Mouse (Mus musculus) stomach, embryonic 14.5 days (tissue): ENCODE results near the gene Tm4sf1. TPM values are rescaled to one million over a fixed set of nuclear protein-coding genes. Genes with fewer than 3 reads are reported as not detected.

Experiments
- ATAC-seq: fragments of 200-750 bp; cut with Nextera tagmentation; 2 replicates; pipeline ENCODE4 v1.8.0; 2017; ENCODE audit warnings: low read depth, moderate TSS enrichment; ENCODE audit not compliant: insufficient number of reproducible peaks, insufficient read depth, low FRiP score
- H3K27ac ChIP-seq: fragments of 300-500 bp; sonication (generic); 2 replicates; pipeline ENCODE4 v1.5.1; 2014; ENCODE audit warnings: mild to moderate bottlenecking, low read length, moderate library complexity, mixed read lengths
- H3K27me3 ChIP-seq: fragments of 300-500 bp; sonication (generic); 2 replicates; pipeline ENCODE4 v1.6.1; 2014; ENCODE audit warnings: low read length, control low read depth, mixed read lengths; ENCODE audit not compliant: control insufficient read depth, insufficient read depth
- H3K36me3 ChIP-seq: fragments of 300-500 bp; sonication (generic); 2 replicates; pipeline ENCODE4 v1.6.1; 2014; ENCODE audit warnings: mild to moderate bottlenecking, control low read depth, low read length, moderate library complexity, mixed read lengths; ENCODE audit not compliant: control insufficient read depth, insufficient read depth
- H3K4me1 ChIP-seq: fragments of 300-500 bp; sonication (generic); 2 replicates; pipeline ENCODE4 v1.6.1; 2014; ENCODE audit warnings: low read length, control low read depth, mixed read lengths; ENCODE audit not compliant: control insufficient read depth, insufficient read depth
- H3K4me2 ChIP-seq: fragments of 300-500 bp; sonication (generic); replicated peaks from 2 replicates; pipeline ENCODE4 v1.6.1; 2014; ENCODE audit warnings: low read depth, low read length, control low read depth
- H3K4me3 ChIP-seq: fragments of 300-500 bp; sonication (generic); 2 replicates; pipeline ENCODE4 v1.5.1; 2014; ENCODE audit warnings: low read depth, low read length, control low read depth
- H3K9ac ChIP-seq: fragments of 300-500 bp; sonication (generic); replicated peaks from 2 replicates; pipeline ENCODE4 v1.6.1; 2014; ENCODE audit warnings: low read depth, mild to moderate bottlenecking, control low read depth, low read length, moderate library complexity, mixed read lengths
- H3K9me3 ChIP-seq: fragments of 300-500 bp; sonication (generic); 2 replicates; pipeline ENCODE4 v1.6.1; 2016; ENCODE audit warnings: low read depth, low read length, control low read depth; ENCODE audit not compliant: control insufficient read depth
- WGBS: fragments of 180-500 bp; shearing (Covaris S2); extraction: QIAGEN DNeasy Blood & Tissue Kit; methylation state at CpG from one replicate; pipeline ENCODE4 v1.1.7; 2014; 5-methylcytosine and 5-hydroxymethylcytosine counted together
- polyA plus RNA-seq: library from polyadenylated mRNA; unstranded; fragments of >200 nt; fragmentation: Nextera tagmentation; extraction: Ambion mirVana; gene quantifications from 2 replicates; pipeline ENCODE4 v1.2.1, GENCODE M21; 2014

The Tm4sf1 gene
- polyA plus RNA-seq, 1 experiment from 2014 or later = 46.2 TPM

- H3K27ac ChIP-seq = no peak overlapping the region
- H3K4me1 ChIP-seq = no peaks in the 10 kb centered on the region
These were observed 25.0 kb downstream of the Tm4sf1 start for GRCm38 (mm10) chr3:57276821-57277220.

GRCm38 (mm10) chr3:57268994-57269393, 32.8 kb downstream of the Tm4sf1 start:
- Histone ChIP-seq H3K27ac (no peak overlapping the region), H3K9me3 (no peaks in the 10 kb centered on the region), H3K9ac (no peak overlapping the region), H3K4me1 (no peaks in the 10 kb centered on the region), H3K4me3 (no peak overlapping the region), H3K27me3 (no peaks in the 10 kb centered on the region), H3K4me2 (no peak overlapping the region), H3K36me3 (no peaks in the 10 kb centered on the region)
- WGBS = 41% methylated on average over 2 of the region's 2 CpGs
- no peak for ATAC-seq

More at GRCm38 (mm10) chr3:57276821-57277220, 25.0 kb downstream of the Tm4sf1 start:
- 73% methylated on average over 3 of the region's 3 CpGs for WGBS
- H3K4me2 ChIP-seq = no peak overlapping the region
- H3K9ac ChIP-seq = no peak overlapping the region
- H3K4me3 ChIP-seq = no peak overlapping the region
- H3K9me3 ChIP-seq = no peaks in the 10 kb centered on the region
- H3K36me3 ChIP-seq = no peaks in the 10 kb centered on the region
- H3K27me3 ChIP-seq = no peaks in the 10 kb centered on the region
- no peak for ATAC-seq

GRCm38 (mm10) chr3:57267559-57268173, 34.1 kb downstream of the Tm4sf1 start:
- 38% methylated on average over 6 of the region's 6 CpGs for WGBS
- no peak overlapping the region for H3K9ac ChIP-seq
- H3K27me3 ChIP-seq = no peaks in the 10 kb centered on the region
- no peaks in the 10 kb centered on the region for H3K36me3 ChIP-seq
- ATAC-seq = peak; percentile 58; the same call in 1 of the 2 replicates
- H3K4me1 ChIP-seq = no peaks in the 10 kb centered on the region
- no peak overlapping the region for H3K4me3 ChIP-seq
- no peaks in the 10 kb centered on the region for H3K9me3 ChIP-seq
- no peak overlapping the region for H3K27ac ChIP-seq
- no peak overlapping the region for H3K4me2 ChIP-seq

- no peaks in the 10 kb centered on the region for H3K9me3 ChIP-seq
- H3K9ac ChIP-seq = no peak overlapping the region
- no peaks in the 10 kb centered on the region for H3K36me3 ChIP-seq
- 66% methylated on average over 2 of the region's 2 CpGs for WGBS
- no peak overlapping the region for H3K27ac ChIP-seq
- ATAC-seq = no peak
- no peaks in the 10 kb centered on the region for H3K27me3 ChIP-seq
- no peak overlapping the region for H3K4me2 ChIP-seq
- no peaks in the 10 kb centered on the region for H3K4me1 ChIP-seq
- H3K4me3 ChIP-seq = no peak overlapping the region
These were observed 48.7 kb downstream of the Tm4sf1 start for GRCm38 (mm10) chr3:57253041-57253440.

- no peak for ATAC-seq
- H3K4me2 ChIP-seq = no peak overlapping the region
- H3K4me3 ChIP-seq = no peak overlapping the region
- no peaks in the 10 kb centered on the region for H3K4me1 ChIP-seq
- H3K9ac ChIP-seq = no peak overlapping the region
- no peak overlapping the region for H3K27ac ChIP-seq
- no peaks in the 10 kb centered on the region for H3K9me3 ChIP-seq
- H3K27me3 ChIP-seq = no peaks in the 10 kb centered on the region
- H3K36me3 ChIP-seq = no peaks in the 10 kb centered on the region
These were observed 49.2 kb downstream of the Tm4sf1 start for GRCm38 (mm10) chr3:57252551-57252950.

- Histone ChIP-seq H3K4me2 (no peak overlapping the region), H3K9me3 (no peaks in the 10 kb centered on the region), H3K27me3 (no peaks in the 10 kb centered on the region), H3K4me1 (no peaks in the 10 kb centered on the region), H3K27ac (no peak overlapping the region), H3K4me3 (no peak overlapping the region), H3K36me3 (no peaks in the 10 kb centered on the region), H3K9ac (no peak overlapping the region)
- ATAC-seq = no peak
- 67% methylated on average over 2 of the region's 2 CpGs for WGBS
These were observed 56.5 kb downstream of the Tm4sf1 start for GRCm38 (mm10) chr3:57245242-57245641.

Other genes starting within 250 kb of the Tm4sf1 start
- gene Tm4sf4, start 123.3 kb upstream of the Tm4sf1 start, polyA plus RNA-seq = 2.2 and 4.2 TPM in 2 replicates